Mouse (Mus musculus) heart, postnatal 4 days (tissue): ENCODE results near the gene Spata13. TPM values are rescaled to one million over a fixed set of nuclear protein-coding genes. Genes with fewer than 3 reads are reported as not detected.

ENCODE experiments used
- DNase-seq: peaks from one replicate; pipeline ENCODE4 v3.0.0; 2021
- total RNA-seq, 2 experiments: library from RNA; stranded (reverse); gene quantifications; 2 replicates each; pipeline ENCODE4 v1.2.3; 2021

Spata13 gene
- total RNA-seq, 2 experiments from 2014 or later = 50.1 to 52.8 TPM

GRCm38 (mm10) chr14:60752892-60753800 is 119.3 kb downstream of the Spata13 start:
- no peak for DNase-seq

GRCm38 (mm10) chr14:60753801-60754126 is 120.0 kb downstream of the Spata13 start:
- DNase-seq = no peak

DNA sequence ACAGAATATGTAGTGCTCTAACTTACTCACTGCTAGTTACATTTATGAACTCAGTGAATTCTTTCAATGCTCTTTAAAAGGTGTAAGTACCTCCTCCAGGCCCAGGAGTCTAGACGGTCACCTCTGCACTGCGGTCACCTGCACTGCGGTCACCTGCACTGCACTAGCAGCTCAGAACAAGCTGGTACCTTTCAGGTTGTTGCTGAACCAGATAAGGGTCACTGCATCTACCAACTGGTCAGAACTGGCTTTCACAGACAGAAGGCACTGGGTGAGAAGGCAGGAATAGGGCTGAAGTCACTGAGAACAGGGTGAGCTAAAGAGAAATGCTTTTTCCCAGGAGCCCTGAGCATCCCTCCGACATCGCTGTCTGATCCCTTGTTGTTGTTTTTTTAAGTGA is 120.9 kb downstream of the Spata13 start:
- DNase-seq = no peak

GRCm38 (mm10) chr14:60756271-60756670 is 122.5 kb downstream of the Spata13 start:
- DNase-seq = no peak

DNA sequence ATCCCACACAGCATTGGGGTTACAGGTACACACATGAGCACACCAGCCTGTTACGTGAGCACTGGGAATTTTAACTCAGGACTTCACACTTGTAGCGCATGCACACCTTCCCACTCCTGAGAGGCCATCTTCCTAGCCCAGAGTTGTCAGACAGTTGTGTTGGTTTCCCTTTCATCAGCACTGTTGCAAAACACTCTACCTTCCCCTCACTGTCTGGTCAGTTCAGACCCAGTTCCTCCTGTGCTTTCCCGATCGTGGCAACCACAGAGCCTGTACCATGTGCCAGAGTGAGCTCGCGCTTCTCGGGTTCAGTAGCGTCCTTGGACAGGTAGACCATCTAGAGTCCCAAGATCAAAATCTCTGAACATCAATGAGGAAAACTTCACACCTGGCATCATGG is 123.5 kb downstream of the Spata13 start:
- no peak for DNase-seq

GRCm38 (mm10) chr14:60757722-60758121 is 123.9 kb downstream of the Spata13 start:
- no peak for DNase-seq

DNA sequence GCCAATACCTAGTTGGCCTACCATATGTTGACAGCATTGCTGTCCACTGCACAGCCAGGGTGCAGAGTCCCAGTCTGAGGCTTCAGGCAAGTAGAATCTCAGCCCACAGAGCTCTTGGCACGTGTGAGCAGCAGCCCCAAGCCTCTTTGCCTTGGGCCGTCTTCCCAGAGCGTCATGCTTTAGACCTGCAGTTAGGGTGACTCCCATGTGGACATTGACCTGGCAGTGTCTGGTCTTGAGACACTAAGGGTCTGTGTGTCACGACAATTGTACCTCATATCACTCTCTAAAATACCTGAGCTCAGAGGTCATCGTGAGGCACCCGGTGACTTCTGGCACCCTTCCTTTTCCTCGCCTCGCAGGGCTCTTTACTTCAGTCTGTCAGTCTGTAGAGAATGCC is 125.3 kb downstream of the Spata13 start:
- DNase-seq = no peak

DNA sequence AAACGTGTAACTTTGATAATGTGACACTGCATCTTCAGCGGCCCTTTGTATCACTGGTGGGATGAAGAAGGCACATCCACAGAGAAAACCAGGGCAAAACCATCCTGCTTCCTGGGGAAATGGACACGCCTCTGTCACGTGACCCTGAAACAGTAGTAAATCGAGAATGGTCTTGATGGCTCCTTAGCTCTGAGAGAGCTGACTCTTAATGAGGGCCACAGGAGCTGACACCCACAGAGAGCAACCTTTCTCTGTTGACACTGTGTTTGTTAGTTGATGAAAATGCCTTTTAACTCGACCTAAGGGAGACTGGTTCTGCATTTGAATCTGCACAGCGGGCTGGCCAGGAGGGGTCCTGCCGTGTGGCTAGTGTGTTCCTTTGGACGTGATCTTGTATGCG is 128.0 kb downstream of the Spata13 start:
- no peak for DNase-seq

DNA sequence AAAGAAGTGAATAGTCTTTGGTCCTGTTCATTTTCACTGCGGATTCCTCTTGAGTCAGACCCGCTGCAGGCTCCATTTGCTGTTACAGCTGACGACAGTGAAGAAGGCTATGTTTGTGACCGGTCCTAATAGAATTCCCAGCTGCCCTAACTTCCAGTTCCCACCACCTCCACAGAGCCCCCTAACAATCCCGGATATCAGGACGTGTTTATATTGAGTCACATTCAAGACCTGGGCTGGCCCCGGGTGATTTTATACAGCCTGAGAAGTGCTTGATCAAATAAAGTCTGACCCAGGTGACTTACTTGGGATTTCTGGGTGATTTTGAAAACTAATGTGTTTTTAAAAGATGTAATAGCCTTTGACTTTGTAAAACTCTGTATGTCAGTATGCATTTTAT is 129.0 kb downstream of the Spata13 start:
- no peak for DNase-seq

DNA sequence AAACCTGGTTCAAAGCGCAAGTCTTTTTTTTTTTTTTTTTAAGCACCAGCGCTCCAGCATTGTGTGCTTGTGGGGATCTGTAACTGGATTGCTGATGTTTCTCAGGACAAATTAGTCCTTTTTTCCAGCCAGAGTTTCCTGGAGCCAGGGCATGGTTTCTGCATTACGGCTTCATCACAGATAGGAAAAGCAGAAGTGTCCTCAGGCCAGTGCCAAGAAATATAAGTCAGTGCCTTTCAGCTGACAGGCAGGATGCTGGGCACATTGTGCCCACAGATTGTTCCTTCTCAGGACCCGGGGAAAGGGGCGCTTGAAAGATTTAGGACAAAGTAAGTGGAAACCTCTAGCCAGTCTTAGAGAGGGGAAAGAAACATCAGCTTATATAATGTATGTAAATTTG is 129.9 kb downstream of the Spata13 start:
- no peak for DNase-seq

GRCm38 (mm10) chr14:60764526-60764925 is 130.7 kb downstream of the Spata13 start:
- DNase-seq = no peak

DNA sequence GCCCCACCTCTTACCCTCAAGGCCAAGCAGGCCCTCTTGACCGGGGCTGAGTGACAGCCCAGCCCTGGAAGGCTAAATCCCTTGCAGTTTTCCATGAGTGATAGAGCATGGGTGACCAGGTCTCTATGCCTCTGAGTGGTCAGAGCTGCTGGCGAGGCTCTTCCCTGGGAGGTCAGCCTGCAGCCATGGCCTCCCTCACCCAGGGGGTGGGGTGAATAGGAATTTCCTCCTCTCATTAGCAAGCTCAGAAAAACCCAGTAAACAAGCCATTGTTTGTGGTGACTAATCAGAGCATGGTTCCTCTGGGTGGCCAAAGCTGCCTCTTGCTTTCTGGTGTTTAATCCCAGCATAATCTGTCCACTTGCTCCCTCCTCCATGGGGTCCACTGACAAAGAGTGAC is 131.2 kb downstream of the Spata13 start:
- no peak for DNase-seq

GRCm38 (mm10) chr14:60767884-60768283 is 134.1 kb downstream of the Spata13 start, which contains the start of gene C1qtnf9:
Gene C1qtnf9, plus strand, starts transcription at chr14:60768134.
- DNase-seq = no peak

GRCm38 (mm10) chr14:60769340-60769739 is 135.5 kb downstream of the Spata13 start:
- DNase-seq = no peak

DNA sequence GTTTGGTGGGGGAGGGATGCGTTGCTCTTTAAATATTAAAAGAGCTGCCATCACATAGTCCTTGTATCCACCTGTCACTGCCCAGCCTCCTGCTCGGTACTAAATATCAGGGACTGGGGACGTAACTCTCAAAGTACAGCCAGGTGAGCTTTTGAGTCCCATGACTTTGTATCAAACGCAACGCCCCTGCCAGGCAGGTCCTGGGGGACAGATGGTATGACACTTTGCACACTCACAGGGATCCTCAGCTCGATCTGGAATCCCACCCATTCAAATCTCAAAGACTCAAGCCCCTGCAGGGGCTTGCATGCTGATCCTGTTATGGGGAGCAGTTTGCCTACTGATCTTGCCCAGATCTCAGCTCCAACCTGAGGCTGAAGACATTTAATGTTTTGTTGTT is 136.8 kb downstream of the Spata13 start:
- DNase-seq = no peak

- DNase-seq = peak; percentile 84
Measured at GRCm38 (mm10) chr14:60771057-60771456, 137.3 kb downstream of the Spata13 start.

- no peak for DNase-seq
Measured at GRCm38 (mm10) chr14:60773476-60773875, 139.7 kb downstream of the Spata13 start.

DNA sequence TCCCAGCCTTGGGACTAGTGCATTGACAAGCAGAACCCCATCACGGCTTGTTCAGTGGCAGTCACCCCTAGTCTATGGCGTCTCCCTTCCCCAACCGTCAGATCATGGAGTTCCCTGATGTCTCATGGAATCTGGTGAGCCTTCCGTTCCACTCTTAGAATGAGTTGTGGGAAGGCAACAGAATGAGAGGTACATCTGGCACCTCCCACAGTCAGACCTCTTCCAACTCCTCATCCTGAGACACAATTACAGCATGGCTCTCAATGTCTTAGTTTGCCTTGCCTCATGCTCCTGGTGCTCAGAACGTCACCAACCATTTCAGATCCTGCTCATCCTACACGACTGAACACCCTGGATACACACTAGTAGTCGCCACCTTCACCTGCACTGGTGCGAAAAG is 142.7 kb downstream of the Spata13 start:
- no peak for DNase-seq

- DNase-seq = no peak
Measured at GRCm38 (mm10) chr14:60777485-60777919, 143.7 kb downstream of the Spata13 start.

DNA sequence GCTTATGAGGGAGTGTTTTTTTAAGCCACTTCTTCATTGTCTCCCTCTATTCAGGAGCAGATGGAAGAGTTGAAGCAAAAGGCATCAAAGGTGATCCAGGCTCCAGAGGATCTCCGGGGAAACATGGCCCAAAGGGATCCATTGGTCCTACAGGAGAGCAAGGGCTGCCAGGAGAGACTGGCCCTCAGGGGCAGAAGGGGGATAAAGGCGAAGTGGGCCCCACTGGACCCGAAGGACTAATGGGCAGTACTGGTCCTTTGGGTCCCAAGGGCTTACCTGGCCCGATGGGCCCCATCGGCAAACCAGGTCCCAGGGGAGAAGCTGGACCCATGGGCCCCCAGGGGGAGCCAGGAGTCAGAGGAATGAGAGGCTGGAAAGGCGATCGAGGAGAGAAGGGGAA is 145.4 kb downstream of the Spata13 start:
- DNase-seq = no peak

- no peak for DNase-seq
Measured at GRCm38 (mm10) chr14:60782121-60782656, 148.4 kb downstream of the Spata13 start.

DNA sequence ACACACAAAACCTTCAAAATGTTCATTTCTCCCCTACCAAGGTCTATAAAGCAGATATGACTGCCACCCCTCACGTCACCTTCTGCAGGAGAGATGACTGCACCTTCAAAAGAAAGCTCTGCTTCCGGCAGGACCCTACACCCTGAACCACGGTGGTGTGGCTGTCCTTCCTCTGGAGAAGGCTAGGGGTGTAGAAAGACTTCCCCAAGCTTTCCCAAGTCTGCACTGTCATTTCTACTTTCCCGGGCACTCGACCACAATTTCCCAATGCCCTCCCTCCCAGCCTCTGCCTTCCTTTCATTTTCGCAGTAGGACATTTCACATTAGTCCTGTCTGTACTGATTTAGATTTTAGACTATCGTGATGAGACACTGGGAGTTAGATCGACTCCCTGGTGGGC is 149.4 kb downstream of the Spata13 start:
- DNase-seq = no peak

GRCm38 (mm10) chr14:60784427-60785315 is 150.9 kb downstream of the Spata13 start, which contains the start of gene Mipep:
Gene Mipep, plus strand, starts transcription at chr14:60784573.
- peak; percentile 86 for DNase-seq
